Comparison of ENCODE assay signal across 8 mouse cellular contexts in the genomic region with DNA sequence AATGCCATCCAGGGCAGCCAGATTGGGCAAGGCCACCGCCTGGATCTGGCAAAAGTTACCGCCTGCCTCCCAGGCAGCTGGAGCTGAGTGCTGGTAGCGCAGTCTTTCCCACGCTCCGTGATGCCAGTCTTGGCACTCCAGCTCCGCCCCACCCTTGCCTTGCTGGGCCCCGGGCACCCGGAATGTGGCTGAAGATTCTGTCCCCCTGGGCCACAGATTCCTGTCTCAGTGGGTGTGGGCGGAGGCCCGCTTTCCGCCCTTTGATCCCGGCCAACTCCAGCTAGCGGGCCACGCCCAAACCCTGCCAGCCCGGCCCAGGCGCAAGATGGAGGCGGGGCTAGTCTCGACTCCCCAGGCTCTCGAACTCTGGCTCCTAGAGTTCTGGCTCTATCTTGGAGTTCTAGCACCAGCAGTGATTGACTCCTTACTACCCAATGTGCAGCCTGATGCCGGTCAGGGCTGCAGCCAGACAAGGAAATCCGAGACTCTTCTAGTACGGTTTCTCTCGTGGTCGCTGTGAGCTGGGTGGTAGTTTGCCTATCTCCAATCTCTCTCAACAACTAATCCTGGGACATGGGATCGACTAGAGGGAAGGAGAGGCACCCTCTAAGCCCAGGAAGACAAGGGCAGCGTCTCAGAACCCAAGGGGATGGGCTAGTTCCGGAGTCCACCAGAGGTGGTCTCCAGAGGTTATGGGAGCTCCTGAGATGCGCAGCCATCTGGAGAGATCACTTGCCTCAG. TPM values are rescaled to one million over a fixed set of nuclear protein-coding genes. Genes with fewer than 3 reads are reported as not detected.
DNase-seq lines count a peak whose midpoint lies in the region; ATAC-seq and TF ChIP-seq lines count a peak whose summit lies in the region.

No protein-coding gene starts in this region.

- no peaks in the 10 kb centered on the region for H3K9me3 ChIP-seq in intestine, postnatal 0 days (ENCODE audit: control insufficient read depth)
- H3K9me3 ChIP-seq in liver, embryonic 16.5 days (replicated peaks; ENCODE audit: control insufficient read depth, low read length): no peaks in the 10 kb centered on the region
- no peaks in the 10 kb centered on the region for H3K9me3 ChIP-seq in neural tube, embryonic 12.5 days

- no peak for TF ChIP-seq CTCF in testis, adult 2 months (IDR thresholded peaks at IDR 0.05; ENCODE audit: control insufficient read depth, insufficient read depth, insufficient replicate concordance, low read depth, low read length)
- no peak for TF ChIP-seq CTCF in intestine, postnatal 0 days (IDR thresholded peaks at IDR 0.05; ENCODE audit: low read depth)

- peaks cover 2% of the 10 kb centered on the region; the same call in 1 of the 2 replicates for H3K27me3 ChIP-seq in testis, adult 2 months (ENCODE audit: control insufficient read depth, insufficient read depth, low read length)
- H3K27me3 ChIP-seq in intestine, postnatal 0 days (replicated peaks; ENCODE audit: control insufficient read depth, insufficient read depth, low read length): peaks cover 18% of the 10 kb centered on the region
- H3K27me3 ChIP-seq in liver, embryonic 16.5 days (ENCODE audit: control insufficient read depth, insufficient read depth, low read depth, low read length): peaks cover 55% of the 10 kb centered on the region
- H3K27me3 ChIP-seq in neural tube, embryonic 12.5 days (replicated peaks): peaks cover 75% of the 10 kb centered on the region

- WGBS in intestine, postnatal 0 days: 6% methylated on average over 28 of the region's 28 CpGs
- 3% methylated on average over 28 of the region's 28 CpGs for WGBS in liver, embryonic 16.5 days (ENCODE audit: insufficient replicate concordance)
- WGBS in neural tube, embryonic 12.5 days: 6% methylated on average over 28 of the region's 28 CpGs

- no peaks in the 10 kb centered on the region for H3K36me3 ChIP-seq in testis, adult 2 months (ENCODE audit: control insufficient read depth, insufficient read depth, low read length)
- H3K36me3 ChIP-seq in intestine, postnatal 0 days (ENCODE audit: control insufficient read depth, insufficient read depth): no peaks in the 10 kb centered on the region
- H3K36me3 ChIP-seq in liver, embryonic 16.5 days (ENCODE audit: control insufficient read depth, insufficient read depth): no peaks in the 10 kb centered on the region
- no peaks in the 10 kb centered on the region for H3K36me3 ChIP-seq in neural tube, embryonic 12.5 days

- H3K4me1 ChIP-seq in testis, adult 2 months (ENCODE audit: control insufficient read depth, insufficient read depth, low read length): peaks cover 15% of the 10 kb centered on the region
- peaks cover 11% of the 10 kb centered on the region; the same call in 1 of the 2 replicates for H3K4me1 ChIP-seq in intestine, postnatal 0 days (replicated peaks; ENCODE audit: control insufficient read depth, insufficient read depth, low read length)
- peaks cover 15% of the 10 kb centered on the region for H3K4me1 ChIP-seq in liver, embryonic 16.5 days (ENCODE audit: control insufficient read depth, low read depth, low read length)
- peaks cover 25% of the 10 kb centered on the region for H3K4me1 ChIP-seq in neural tube, embryonic 12.5 days

- TF ChIP-seq POLR2A in testis, adult 2 months (IDR thresholded peaks at IDR 0.05; ENCODE audit: control insufficient read depth, low read depth, low read length): peak; percentile 25; the same call in 1 of the 2 replicates

- H3K4me3 ChIP-seq in testis, adult 2 months (ENCODE audit: control insufficient read depth, low read depth, low read length): peak overlapping the region; percentile 79
- H3K4me3 ChIP-seq in intestine, postnatal 0 days (ENCODE audit: low read depth, low read length): peak overlapping the region; percentile 34
- H3K4me3 ChIP-seq in liver, embryonic 16.5 days (ENCODE audit: low read depth, low read length): peak overlapping the region; percentile 5; the same call in 1 of the 2 replicates
- H3K4me3 ChIP-seq in neural tube, embryonic 12.5 days: peak overlapping the region; percentile 11; the same call in 1 of the 2 replicates

- H3K4me2 ChIP-seq in intestine, postnatal 0 days (replicated peaks; ENCODE audit: low read depth): peak overlapping the region; percentile 85
- peak overlapping the region; percentile 42; the same call in 1 of the 2 replicates for H3K4me2 ChIP-seq in liver, embryonic 16.5 days (ENCODE audit: low read depth, low read length)
- H3K4me2 ChIP-seq in neural tube, embryonic 12.5 days (replicated peaks): peak overlapping the region; percentile 40

- DNase-seq in testis, postnatal 14 days (ENCODE audit: low spot score): no peak
- DNase-seq in embryo, embryonic 9.5 days (ENCODE audit: extremely low spot score): peak; percentile 45
- DNase-seq in heart, adult 8-10 months (ENCODE audit: low spot score): peak; percentile 76
- no peak for DNase-seq in cerebellum, adult 18-20 months

- peak; percentile 67 for ATAC-seq in intestine, postnatal 0 days
- peak; percentile 33; the same call in 1 of the 2 replicates for ATAC-seq in liver, embryonic 16.5 days (ENCODE audit: low read depth)
- no peak for ATAC-seq in neural tube, embryonic 12.5 days (ENCODE audit: low FRiP score, low read depth)

- no peak overlapping the region for H3K9ac ChIP-seq in intestine, postnatal 0 days (ENCODE audit: low read depth, low read length)
- H3K9ac ChIP-seq in liver, embryonic 16.5 days (ENCODE audit: low read depth, low read length): no peak overlapping the region
- no peak overlapping the region for H3K9ac ChIP-seq in neural tube, embryonic 12.5 days

- H3K27ac ChIP-seq in testis, adult 2 months (ENCODE audit: control insufficient read depth, insufficient read depth, low read depth, low read length): no peak overlapping the region
- no peak overlapping the region for H3K27ac ChIP-seq in intestine, postnatal 0 days (ENCODE audit: low read depth, low read length)
- no peak overlapping the region for H3K27ac ChIP-seq in liver, embryonic 16.5 days (ENCODE audit: low read length)
- H3K27ac ChIP-seq in neural tube, embryonic 12.5 days: no peak overlapping the region

RNA-seq across cellular contexts. Expression of gene Gpr132, which starts 8.5 kb away (rescaled TPM):
- polyA plus RNA-seq in testis, adult 2 months (2012; rRNA removed): 1.7 and 1.9 TPM in 2 replicates
- total RNA-seq in heart, adult 8-10 months (2022): under 1 TPM; 0.25 to 0.52 (median 0.33) TPM
- polyA plus RNA-seq in intestine, postnatal 0 days (2015; fragmentation: Nextera tagmentation; extraction: Ambion mirVana): 0.25 and 0.30 TPM in 2 replicates
- 0.38 and 0.40 TPM in 2 replicates for polyA plus RNA-seq in liver, embryonic 16.5 days (2015; fragmentation: Nextera tagmentation; extraction: Ambion mirVana)
- polyA plus RNA-seq in neural tube, embryonic 12.5 days (2016; fragmentation: Nextera tagmentation; extraction: Ambion mirVana): not detected in 2 replicates

RNA-seq across cellular contexts. Expression of gene Cdca4, which starts 47.3 kb away (rescaled TPM):
- polyA plus RNA-seq in testis, adult 2 months (2012; rRNA removed): 23.7 and 23.9 TPM in 2 replicates
- total RNA-seq in heart, adult 8-10 months (2022): 1 to 10 TPM; 5.6 to 6.5 (median 6.2) TPM
- polyA plus RNA-seq in intestine, postnatal 0 days (2015; fragmentation: Nextera tagmentation; extraction: Ambion mirVana): 22.6 and 24.1 TPM in 2 replicates
- polyA plus RNA-seq in liver, embryonic 16.5 days (2015; fragmentation: Nextera tagmentation; extraction: Ambion mirVana): 48.9 and 61.7 TPM in 2 replicates
- 103 and 109 TPM in 2 replicates for polyA plus RNA-seq in neural tube, embryonic 12.5 days (2016; fragmentation: Nextera tagmentation; extraction: Ambion mirVana)

RNA-seq across cellular contexts. Expression of gene Jag2, which starts 53.1 kb away (rescaled TPM):
- polyA plus RNA-seq in testis, adult 2 months (2012; rRNA removed): 9.4 and 10.9 TPM in 2 replicates
- 10 to 100 TPM; 25.1 to 30.4 (median 29.8) TPM for total RNA-seq in heart, adult 8-10 months (2022)
- polyA plus RNA-seq in intestine, postnatal 0 days (2015; fragmentation: Nextera tagmentation; extraction: Ambion mirVana): 1.4 and 1.6 TPM in 2 replicates
- polyA plus RNA-seq in liver, embryonic 16.5 days (2015; fragmentation: Nextera tagmentation; extraction: Ambion mirVana): 0.21 and 0.34 TPM in 2 replicates
- 9.7 and 10.5 TPM in 2 replicates for polyA plus RNA-seq in neural tube, embryonic 12.5 days (2016; fragmentation: Nextera tagmentation; extraction: Ambion mirVana)

Comparison
In these comparisons a context has a peak if more than half of its experiments do, and no peak if none do; other contexts are left out.
1. H3K4me3 ChIP-seq: peak in every context shown above with its lines; median percentile 79 in testis, adult 2 months; 34 in intestine, postnatal 0 days; 11 in neural tube, embryonic 12.5 days; 5 in liver, embryonic 16.5 days.
2. DNase-seq: peak in embryo, embryonic 9.5 days (single experiment) and heart, adult 8-10 months (single experiment); none in testis, postnatal 14 days (single experiment) and cerebellum, adult 18-20 months (0 of 2).
3. Peak in every context shown above with its lines, with median percentiles within 50 percentile points of each other: H3K4me2 ChIP-seq.